Mouse (Mus musculus) MEL (cell line): ENCODE results near the gene Ap1b1. TPM values are rescaled to one million over a fixed set of nuclear protein-coding genes. Genes with fewer than 3 reads are reported as not detected.

Experiments used
- DNase-seq: peaks from one replicate; pipeline ENCODE4 v3.0.0; 2011; ENCODE audit warnings: low read depth, low spot score
- H3K27ac ChIP-seq: 2 replicates; pipeline ENCODE4 v1.5.1; 2012; ENCODE audit warnings: low read depth, mild to moderate bottlenecking, control low read depth, low read length, moderate library complexity; ENCODE audit not compliant: control insufficient read depth
- H3K27me3 ChIP-seq, 2 experiments: fragments of 150-350 bp in 1 of 2; sonication (generic) in 1 of 2; 2 replicates each; pipeline ENCODE4 v1.6.1; 2012; ENCODE audit warnings: low read length in 2 of 2, mild to moderate bottlenecking in 2 of 2, improper control_type of control experiment in 1 of 2, moderate library complexity in 1 of 2; ENCODE audit not compliant: insufficient read depth in 2 of 2, control insufficient read depth in 1 of 2
- H3K36me3 ChIP-seq, 2 experiments: 2 replicates each; pipeline ENCODE4 v1.6.1; 2012 to 2014; ENCODE audit warnings: low read length in 2 of 2, improper control_type of control experiment in 1 of 2, inconsistent platforms in 1 of 2, mild to moderate bottlenecking in 1 of 2; ENCODE audit not compliant: insufficient read depth in 2 of 2, control insufficient read depth in 1 of 2
- H3K4me1 ChIP-seq, 2 experiments: fragments of 150-350 bp in 1 of 2; sonication (generic) in 1 of 2; 2 replicates each; pipeline ENCODE4 v1.6.1; 2012; ENCODE audit warnings: low read length in 2 of 2, improper control_type of control experiment in 1 of 2, mild to moderate bottlenecking in 1 of 2; ENCODE audit not compliant: insufficient read depth in 2 of 2, control insufficient read depth in 1 of 2
- H3K4me3 ChIP-seq, 2 experiments: fragments of 150-350 bp in 1 of 2; sonication (generic) in 1 of 2; 2 replicates each; pipeline ENCODE4 v1.5.1; 2012; ENCODE audit warnings: low read depth in 2 of 2, low read length in 2 of 2, mild to moderate bottlenecking in 2 of 2, moderate library complexity in 2 of 2, control low read depth in 1 of 2, improper control_type of control experiment in 1 of 2; ENCODE audit not compliant: control insufficient read depth in 1 of 2, insufficient read depth in 1 of 2
- H3K79me2 ChIP-seq: 2 replicates; pipeline ENCODE4 v1.6.1; 2012; ENCODE audit warnings: mild to moderate bottlenecking, low read length, moderate library complexity; ENCODE audit not compliant: control insufficient read depth, poor library complexity, insufficient read depth
- H3K9ac ChIP-seq: 2 replicates; pipeline ENCODE4 v1.6.1; 2012; ENCODE audit warnings: low read depth, mild to moderate bottlenecking, control low read depth, low read length, moderate library complexity; ENCODE audit not compliant: control insufficient read depth, poor library complexity, severe bottlenecking
- H3K9me3 ChIP-seq: fragments of 150-350 bp; sonication (generic); replicated peaks from 2 replicates; pipeline ENCODE4 v1.6.1; 2012; ENCODE audit warnings: mild to moderate bottlenecking, low read length, improper control_type of control experiment, moderate library complexity; ENCODE audit not compliant: insufficient read depth
- CHD1 ChIP-seq: IDR thresholded peaks from 2 replicates; pipeline ENCODE4 v1.6.1; 2012; ENCODE audit warnings: low read depth, mild to moderate bottlenecking, inconsistent platforms, low read length, improper control_type of control experiment
- CHD2 ChIP-seq: IDR thresholded peaks from 2 replicates; pipeline ENCODE4 v1.6.1; 2011; ENCODE audit warnings: low read length, improper control_type of control experiment
- E2F4 ChIP-seq: IDR thresholded peaks from 2 replicates; pipeline ENCODE4 v1.6.1; 2011; ENCODE audit warnings: low read depth, low read length, improper control_type of control experiment, borderline replicate concordance
- ELF1 ChIP-seq: IDR thresholded peaks from 2 replicates; pipeline ENCODE4 v1.6.1; 2014; ENCODE audit warnings: low read depth, mild to moderate bottlenecking, inconsistent platforms, low read length, improper control_type of control experiment, moderate library complexity
- ETS1 ChIP-seq: IDR thresholded peaks from 2 replicates; pipeline ENCODE4 v1.6.1; 2012; ENCODE audit warnings: low read depth, mild to moderate bottlenecking, inconsistent platforms, low read length, improper control_type of control experiment, moderate library complexity
- MAFK ChIP-seq: IDR thresholded peaks from 2 replicates; pipeline ENCODE4 v1.6.1; 2011; ENCODE audit warnings: low read depth, mild to moderate bottlenecking, low read length, improper control_type of control experiment, borderline replicate concordance
- MAZ ChIP-seq: IDR thresholded peaks from 2 replicates; pipeline ENCODE4 v1.6.1; 2012; ENCODE audit warnings: low read depth, mild to moderate bottlenecking, inconsistent platforms, low read length, improper control_type of control experiment
- MEF2A ChIP-seq: IDR thresholded peaks from 2 replicates; pipeline ENCODE4 v1.6.1; 2014; ENCODE audit warnings: low read depth, mild to moderate bottlenecking, inconsistent platforms, low read length, improper control_type of control experiment; ENCODE audit not compliant: poor library complexity, insufficient replicate concordance, severe bottlenecking; ENCODE audit errors: extremely low read depth
- MYC ChIP-seq: IDR thresholded peaks from 2 replicates; pipeline ENCODE4 v1.6.1; 2011; ENCODE audit warnings: low read depth, mild to moderate bottlenecking, low read length, improper control_type of control experiment, moderate library complexity
- NELFE ChIP-seq: IDR thresholded peaks from 2 replicates; pipeline ENCODE4 v1.6.1; 2011; ENCODE audit warnings: low read depth, low read length, improper control_type of control experiment
- POLR2AphosphoS2 ChIP-seq: IDR thresholded peaks from 2 replicates; pipeline ENCODE4 v1.6.1; 2011; ENCODE audit warnings: low read length, improper control_type of control experiment
- POLR2AphosphoS5 ChIP-seq: IDR thresholded peaks from 2 replicates; pipeline ENCODE4 v1.6.1; 2012; ENCODE audit warnings: low read depth, borderline replicate concordance, mild to moderate bottlenecking, inconsistent platforms, low read length, moderate library complexity, mixed read lengths
- TAL1 ChIP-seq: IDR thresholded peaks from 2 replicates; pipeline ENCODE4 v1.6.1; 2012; ENCODE audit warnings: mild to moderate bottlenecking, inconsistent platforms, low read length, moderate library complexity, mixed read lengths
- TBP ChIP-seq: IDR thresholded peaks from 2 replicates; pipeline ENCODE4 v1.8.0; 2011; ENCODE audit warnings: low read depth, low read length, improper control_type of control experiment
- ZC3H11A ChIP-seq: IDR thresholded peaks from 2 replicates; pipeline ENCODE4 v1.6.1; 2012; ENCODE audit warnings: low read depth, mild to moderate bottlenecking, inconsistent platforms, low read length, improper control_type of control experiment
- ZKSCAN1 ChIP-seq: IDR thresholded peaks from 2 replicates; pipeline ENCODE4 v1.6.1; 2012; ENCODE audit warnings: low read depth, mild to moderate bottlenecking, inconsistent platforms, low read length, improper control_type of control experiment, moderate library complexity
- ZMIZ1 ChIP-seq: IDR thresholded peaks from 2 replicates; pipeline ENCODE4 v1.6.1; 2012; ENCODE audit warnings: low read depth, mild to moderate bottlenecking, inconsistent platforms, low read length, improper control_type of control experiment, moderate library complexity
- ZNF384 ChIP-seq: IDR thresholded peaks from 2 replicates; pipeline ENCODE4 v1.6.1; 2012; ENCODE audit warnings: low read depth, mild to moderate bottlenecking, inconsistent platforms, low read length, improper control_type of control experiment
- polyA plus RNA-seq, 2 experiments: library from polyadenylated mRNA; stranded (reverse) in 1 of 2; unstranded in 1 of 2; fragments of >175 nt in 1 of 2; fragments of >200 nt in 1 of 2; gene quantifications; 2 replicates each; pipeline versions ENCODE4 v1.2.1 to v1.2.4; 2012; ENCODE audit warnings: low replicate concordance in 2 of 2, low read depth in 1 of 2; ENCODE audit not compliant: insufficient read length in 2 of 2, insufficient read depth in 1 of 2, missing spikeins in 1 of 2
- total RNA-seq: library from RNA; depleted of rRNA; stranded (reverse); fragments of 300-350 nt; gene quantifications from 2 replicates; pipeline ENCODE4 v1.2.3, GENCODE M21; 2012

Gene Ap1b1
- total and polyA plus RNA-seq, 3 experiments = 60.1 to 79.3 TPM; not detected in 1

DNA sequence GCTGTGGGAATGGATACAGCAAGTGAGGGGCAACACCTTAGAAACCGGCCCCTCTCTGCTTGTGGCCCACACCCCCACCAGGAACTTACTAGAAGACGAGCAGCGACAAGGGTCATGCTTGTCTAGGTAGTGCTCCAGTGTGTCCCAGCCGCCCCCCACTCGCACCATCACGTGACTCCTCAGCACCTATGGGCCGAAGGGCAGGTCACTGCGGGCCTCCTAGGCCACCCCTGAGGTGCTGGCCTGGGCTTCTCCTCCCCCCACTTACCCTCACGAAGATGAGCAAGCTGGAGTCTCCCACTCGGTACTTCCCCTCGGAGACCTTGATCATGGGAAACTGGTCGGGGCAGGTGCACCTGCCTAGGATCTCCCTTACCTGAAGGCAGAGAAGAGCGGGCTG, 75.7 kb downstream of the Ap1b1 start:
- Histone ChIP-seq H3K27ac (no peak overlapping the region), H3K4me3 (no peak overlapping the region), H3K9ac (no peak overlapping the region), H3K9me3 (no peaks in the 10 kb centered on the region), H3K36me3 (peaks cover 0 to 6% of the 10 kb centered on the region in 2 experiments; a peak in 2 of 4 replicates), H3K79me2 (peaks cover 6% of the 10 kb centered on the region), H3K4me1 (peaks cover 0 to 18% of the 10 kb centered on the region in 2 experiments; a peak in 2 of 4 replicates), H3K27me3 (peaks cover 9 to 14% of the 10 kb centered on the region in 2 experiments)
- TF ChIP-seq ZMIZ1 (no peak), NELFE (no peak), ZKSCAN1 (no peak), ETS1 (no peak), ZNF384 (no peak), ELF1 (no peak), POLR2AphosphoS2 (no peak), CHD2 (no peak), TAL1 (no peak), E2F4 (no peak), TBP (no peak), MEF2A (no peak), CHD1 (no peak), POLR2AphosphoS5 (no peak), MAFK (no peak), MYC (no peak), ZC3H11A (no peak), MAZ (no peak)
- no peak for DNase-seq

DNA sequence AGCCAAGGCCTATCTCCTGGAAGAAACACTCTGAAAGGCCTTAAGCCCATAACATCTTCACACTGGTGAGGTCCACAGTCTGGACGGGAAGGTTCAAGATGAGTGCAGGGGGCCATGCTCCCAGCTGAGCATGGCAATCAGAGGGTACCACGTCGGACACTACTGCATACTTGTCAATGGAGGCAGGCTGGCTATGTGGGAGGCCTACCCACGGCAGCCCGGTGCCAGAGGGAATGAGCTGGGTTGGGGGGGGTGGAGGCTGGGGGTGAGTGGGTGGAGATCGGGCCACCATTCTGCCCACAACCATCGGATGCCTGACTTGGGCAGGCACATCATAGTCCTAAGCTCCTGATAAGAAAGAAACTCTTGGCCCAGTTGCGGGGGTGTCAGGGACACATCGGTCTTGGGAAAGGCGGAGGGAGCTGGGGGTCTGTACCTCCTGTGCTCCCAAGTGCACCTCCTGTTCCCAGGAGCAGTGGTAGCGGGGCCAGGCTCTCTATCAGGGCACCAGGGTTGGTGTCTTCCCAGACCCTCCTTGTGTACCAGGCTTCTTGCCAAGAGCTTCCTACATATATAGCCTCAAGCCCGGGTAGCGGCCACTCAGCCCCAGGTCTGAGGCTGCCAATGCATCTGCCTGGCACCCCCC, 76.4 kb downstream of the Ap1b1 start:
- peaks cover 6% of the 10 kb centered on the region for H3K79me2 ChIP-seq
- H3K4me1 ChIP-seq = peaks cover 0 to 21% of the 10 kb centered on the region in 2 experiments; a peak in 3 of 4 replicates
- no peaks in the 10 kb centered on the region for H3K9me3 ChIP-seq
- H3K4me3 ChIP-seq = no peak overlapping the region
- no peak for DNase-seq
- TF ChIP-seq CHD2 = no peak
- peaks cover 0 to 12% of the 10 kb centered on the region in 2 experiments; a peak in 3 of 4 replicates for H3K36me3 ChIP-seq
- H3K27me3 ChIP-seq = peaks cover 4 to 7% of the 10 kb centered on the region in 2 experiments
- H3K9ac ChIP-seq = no peak overlapping the region
- no peak overlapping the region for H3K27ac ChIP-seq
